Mouse (Mus musculus) stomach, embryonic 14.5 days (tissue): ENCODE measurements around the gene Retreg3. TPM values are rescaled to one million over a fixed set of nuclear protein-coding genes. Genes with fewer than 3 reads are reported as not detected.

Experiments used
- ATAC-seq: fragments of 200-750 bp; cut with Nextera tagmentation; 2 replicates; pipeline ENCODE4 v1.8.0; 2017; ENCODE audit warnings: low read depth, moderate TSS enrichment; ENCODE audit not compliant: insufficient number of reproducible peaks, insufficient read depth, low FRiP score
- H3K27ac ChIP-seq: fragments of 300-500 bp; sonication (generic); 2 replicates; pipeline ENCODE4 v1.5.1; 2014; ENCODE audit warnings: mild to moderate bottlenecking, low read length, moderate library complexity, mixed read lengths
- H3K27me3 ChIP-seq: fragments of 300-500 bp; sonication (generic); 2 replicates; pipeline ENCODE4 v1.6.1; 2014; ENCODE audit warnings: low read length, control low read depth, mixed read lengths; ENCODE audit not compliant: control insufficient read depth, insufficient read depth
- H3K36me3 ChIP-seq: fragments of 300-500 bp; sonication (generic); 2 replicates; pipeline ENCODE4 v1.6.1; 2014; ENCODE audit warnings: mild to moderate bottlenecking, control low read depth, low read length, moderate library complexity, mixed read lengths; ENCODE audit not compliant: control insufficient read depth, insufficient read depth
- H3K4me1 ChIP-seq: fragments of 300-500 bp; sonication (generic); 2 replicates; pipeline ENCODE4 v1.6.1; 2014; ENCODE audit warnings: low read length, control low read depth, mixed read lengths; ENCODE audit not compliant: control insufficient read depth, insufficient read depth
- H3K4me2 ChIP-seq: fragments of 300-500 bp; sonication (generic); replicated peaks from 2 replicates; pipeline ENCODE4 v1.6.1; 2014; ENCODE audit warnings: low read depth, low read length, control low read depth
- H3K4me3 ChIP-seq: fragments of 300-500 bp; sonication (generic); 2 replicates; pipeline ENCODE4 v1.5.1; 2014; ENCODE audit warnings: low read depth, low read length, control low read depth
- H3K9ac ChIP-seq: fragments of 300-500 bp; sonication (generic); replicated peaks from 2 replicates; pipeline ENCODE4 v1.6.1; 2014; ENCODE audit warnings: low read depth, mild to moderate bottlenecking, control low read depth, low read length, moderate library complexity, mixed read lengths
- H3K9me3 ChIP-seq: fragments of 300-500 bp; sonication (generic); 2 replicates; pipeline ENCODE4 v1.6.1; 2016; ENCODE audit warnings: low read depth, low read length, control low read depth; ENCODE audit not compliant: control insufficient read depth
- WGBS: fragments of 180-500 bp; shearing (Covaris S2); extraction: QIAGEN DNeasy Blood & Tissue Kit; methylation state at CpG from one replicate; pipeline ENCODE4 v1.1.7; 2014; 5-methylcytosine and 5-hydroxymethylcytosine counted together
- polyA plus RNA-seq: library from polyadenylated mRNA; unstranded; fragments of >200 nt; fragmentation: Nextera tagmentation; extraction: Ambion mirVana; gene quantifications from 2 replicates; pipeline ENCODE4 v1.2.1, GENCODE M21; 2014

Gene Retreg3
- polyA plus RNA-seq, 1 experiment from 2014 or later, result 8.0 TPM

DNA sequence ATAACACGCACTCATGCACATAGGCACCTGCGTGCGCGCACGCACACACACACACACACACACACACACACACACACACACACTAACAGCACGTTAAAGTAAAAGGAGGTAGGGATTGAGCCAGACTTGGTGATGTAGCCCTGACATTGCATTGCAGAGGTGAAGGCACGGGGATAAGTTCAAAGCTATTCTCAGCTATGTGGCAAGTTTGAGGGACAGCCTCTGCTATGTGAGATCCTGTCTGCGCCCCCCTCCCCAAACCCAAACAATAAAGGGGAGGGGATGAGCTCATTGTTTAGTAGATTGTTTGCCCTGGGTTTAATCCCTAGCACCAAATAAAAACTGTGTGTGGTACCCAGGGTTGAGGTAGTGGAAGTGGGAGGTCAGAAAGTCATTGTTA lies 21.4 kb upstream of the Retreg3 start:
- Histone ChIP-seq H3K4me3 (no peak overlapping the region), H3K27me3 (no peaks in the 10 kb centered on the region), H3K9ac (no peak overlapping the region), H3K4me2 (no peak overlapping the region), H3K27ac (no peak overlapping the region), H3K4me1 (peaks cover 3% of the 10 kb centered on the region; the same call in 1 of the 2 replicates), H3K9me3 (no peaks in the 10 kb centered on the region), H3K36me3 (no peaks in the 10 kb centered on the region)
- WGBS, result 86% methylated on average over 8 of the region's 8 CpGs
- ATAC-seq, result no peak

DNA sequence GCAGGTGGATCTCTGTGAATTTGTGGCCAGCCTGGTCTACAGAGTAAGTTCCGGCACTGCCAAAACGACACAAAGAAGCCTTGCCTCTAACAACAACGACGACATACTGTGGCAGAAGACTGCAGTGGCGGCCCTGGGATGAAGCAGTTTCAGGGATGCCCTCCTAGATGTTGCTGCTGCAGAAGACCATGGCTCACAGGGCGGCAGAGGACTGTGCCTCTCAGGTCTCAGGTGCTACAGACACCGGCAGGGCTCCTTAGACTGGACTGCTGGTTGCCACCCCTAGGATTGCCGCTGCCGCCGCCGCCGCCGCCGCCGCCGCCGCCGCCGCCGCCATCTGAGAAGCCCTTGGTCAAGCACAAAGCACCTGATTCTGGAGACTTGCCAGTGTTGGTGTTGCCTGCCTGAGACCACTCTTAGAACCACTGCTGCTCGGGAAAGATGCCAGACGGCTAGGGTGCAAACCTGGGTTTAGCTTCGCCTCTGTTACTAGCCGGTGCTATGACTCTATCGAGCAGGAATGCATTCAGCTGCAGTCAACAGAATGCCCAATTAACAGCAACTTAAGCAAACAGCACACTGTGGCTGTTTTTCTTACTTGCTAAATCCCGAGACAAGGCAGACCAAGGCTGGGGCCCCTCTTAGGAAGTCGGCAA lies 20.6 kb upstream of the Retreg3 start:
- Histone ChIP-seq H3K9me3 (no peaks in the 10 kb centered on the region), H3K4me2 (peak overlapping the region; percentile 29), H3K4me1 (peaks cover 3% of the 10 kb centered on the region; the same call in 1 of the 2 replicates), H3K27me3 (no peaks in the 10 kb centered on the region), H3K9ac (no peak overlapping the region; the same call in 1 of the 2 replicates), H3K4me3 (peak overlapping the region; percentile 18; the same call in 1 of the 2 replicates), H3K36me3 (no peaks in the 10 kb centered on the region), H3K27ac (no peak overlapping the region)
- 33% methylated on average over 27 of the region's 27 CpGs for WGBS
- ATAC-seq, result no peak; the same call in 1 of the 2 replicates

DNA sequence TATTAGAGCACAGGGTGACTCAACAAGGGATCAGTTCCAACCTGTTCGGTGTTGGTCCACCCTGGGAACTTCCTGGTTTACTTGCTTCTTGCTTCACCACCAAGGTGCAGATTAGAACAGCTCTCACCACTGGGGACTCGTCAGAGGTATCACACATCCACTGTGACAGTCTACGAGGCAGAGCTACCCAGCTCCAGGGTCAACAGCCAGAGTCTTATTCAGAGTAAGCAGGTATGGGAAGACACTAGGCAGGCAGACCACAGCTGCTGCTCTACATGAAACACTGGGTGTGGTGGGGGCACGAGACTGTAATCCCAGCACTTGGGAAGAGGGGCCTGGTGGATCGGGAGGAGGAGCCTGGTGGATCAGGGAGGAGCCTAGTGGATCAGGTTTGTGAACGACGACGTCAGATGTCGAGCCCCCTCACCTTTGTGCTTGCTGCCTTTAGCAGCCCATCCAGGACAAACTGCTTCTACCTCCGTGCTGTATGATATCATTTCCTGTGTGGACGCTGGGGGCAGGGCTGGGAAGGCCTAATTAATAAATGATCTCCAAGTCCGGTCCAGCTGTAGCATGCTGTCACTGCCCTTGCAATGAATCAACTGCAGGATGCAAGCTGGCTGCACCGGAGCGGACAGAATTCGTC lies 19.0 kb upstream of the Retreg3 start:
- WGBS, result 15% methylated on average over 15 of the region's 15 CpGs
- 0 out of 2 replicates have a peak overlapping the region, but pooled peaks have one; percentile 1 for H3K4me3 ChIP-seq

DNA sequence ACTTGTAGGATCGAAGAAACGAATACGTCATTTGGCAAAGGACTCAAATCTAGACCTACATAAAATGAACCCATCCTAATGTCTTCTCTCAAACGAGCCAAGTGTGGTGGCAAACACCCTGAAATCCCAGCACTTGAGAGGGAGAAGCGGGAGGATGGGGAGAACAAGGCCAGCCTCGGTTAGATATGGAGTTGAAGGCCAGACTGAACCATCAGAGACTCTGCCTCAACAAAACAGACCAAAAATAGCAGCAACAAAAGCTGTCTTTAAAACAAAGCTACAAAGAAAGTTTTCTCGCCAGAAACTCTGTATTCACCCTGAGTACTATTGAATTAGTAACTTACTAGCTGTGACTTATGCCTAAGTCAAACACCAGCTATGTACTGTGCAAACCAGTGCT lies 17.3 kb upstream of the Retreg3 start:
- Histone ChIP-seq H3K27me3 (no peaks in the 10 kb centered on the region), H3K9ac (no peak overlapping the region), H3K9me3 (no peaks in the 10 kb centered on the region), H3K4me2 (no peak overlapping the region), H3K4me3 (no peak overlapping the region), H3K4me1 (peaks cover 3% of the 10 kb centered on the region; the same call in 1 of the 2 replicates), H3K27ac (peak overlapping the region; percentile 28; the same call in 1 of the 2 replicates), H3K36me3 (no peaks in the 10 kb centered on the region)
- WGBS, result 67% methylated on average over 7 of the region's 7 CpGs
- no peak for ATAC-seq

More for the DNA sequence above, 19.0 kb upstream of the Retreg3 start:
- no peaks in the 10 kb centered on the region for H3K36me3 ChIP-seq
- H3K9me3 ChIP-seq, result no peaks in the 10 kb centered on the region
- H3K27me3 ChIP-seq, result no peaks in the 10 kb centered on the region
- peaks cover 3% of the 10 kb centered on the region; the same call in 1 of the 2 replicates for H3K4me1 ChIP-seq
- peak; percentile 64 for ATAC-seq
- H3K27ac ChIP-seq, result peak overlapping the region; percentile 22; the same call in 1 of the 2 replicates
- no peak overlapping the region for H3K9ac ChIP-seq
- H3K4me2 ChIP-seq, result peak overlapping the region; percentile 30

DNA sequence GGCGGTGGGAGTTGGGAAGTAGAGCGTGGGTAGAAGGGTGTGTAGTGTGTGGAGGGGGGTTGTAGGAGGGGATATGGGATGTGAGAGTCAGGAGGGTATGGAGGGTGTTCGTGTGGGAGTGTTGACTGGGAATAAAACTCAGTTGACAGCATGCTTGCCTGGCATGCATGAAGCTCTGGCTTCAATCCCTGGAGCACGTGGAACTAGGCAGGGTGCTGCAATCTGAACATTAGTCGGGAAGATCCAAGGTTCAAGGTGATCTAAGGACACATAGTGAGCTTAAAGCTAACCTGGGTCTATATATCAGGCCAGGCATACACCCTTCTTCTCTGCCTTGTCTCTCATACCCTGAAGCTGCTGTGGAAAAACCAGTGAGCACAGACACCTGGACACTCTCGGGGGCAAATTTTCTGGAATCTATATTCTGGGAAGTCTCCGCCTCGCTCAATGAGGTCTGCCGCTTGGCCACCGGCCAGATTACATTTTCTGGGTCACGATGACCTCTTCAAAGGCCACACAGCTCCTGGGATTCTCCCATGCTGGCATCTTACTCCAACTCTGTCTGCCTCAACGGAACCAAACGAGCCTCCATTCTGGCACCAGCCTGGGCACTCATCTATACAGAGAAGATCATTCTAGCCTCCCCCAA lies 14.6 kb upstream of the Retreg3 start:
- Histone ChIP-seq H3K27me3 (no peaks in the 10 kb centered on the region), H3K4me2 (no peak overlapping the region), H3K36me3 (no peaks in the 10 kb centered on the region), H3K9ac (no peak overlapping the region), H3K27ac (no peak overlapping the region), H3K4me1 (peaks cover 8% of the 10 kb centered on the region), H3K9me3 (no peaks in the 10 kb centered on the region), H3K4me3 (no peak overlapping the region)
- WGBS, result 77% methylated on average over 13 of the region's 13 CpGs
- ATAC-seq, result no peak

DNA sequence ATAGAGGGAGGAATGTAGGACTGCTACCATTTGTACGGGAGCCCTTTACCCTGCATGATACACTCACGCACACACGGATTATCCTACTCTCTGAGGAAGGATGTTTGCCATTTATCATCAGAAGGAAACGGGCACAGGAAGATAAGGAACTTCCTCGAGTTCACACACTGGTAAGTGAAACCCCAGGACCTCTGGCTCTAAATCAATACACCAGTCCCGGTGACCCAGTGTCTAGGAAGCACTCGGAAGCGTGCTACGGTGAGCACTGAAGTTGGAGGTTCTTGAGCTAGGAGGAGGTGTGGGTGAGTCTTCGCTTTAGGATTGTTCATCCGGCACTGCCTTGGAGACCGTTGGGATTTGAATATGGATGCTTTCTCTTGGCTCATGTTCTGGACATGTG lies 13.3 kb upstream of the Retreg3 start:
- 51% methylated on average over 12 of the region's 12 CpGs for WGBS
- Histone ChIP-seq H3K4me2 (no peak overlapping the region), H3K36me3 (no peaks in the 10 kb centered on the region), H3K27ac (no peak overlapping the region), H3K4me1 (peaks cover 5% of the 10 kb centered on the region; the same call in 1 of the 2 replicates), H3K9me3 (no peaks in the 10 kb centered on the region), H3K9ac (no peak overlapping the region), H3K4me3 (no peak overlapping the region), H3K27me3 (no peaks in the 10 kb centered on the region)
- ATAC-seq, result no peak

DNA sequence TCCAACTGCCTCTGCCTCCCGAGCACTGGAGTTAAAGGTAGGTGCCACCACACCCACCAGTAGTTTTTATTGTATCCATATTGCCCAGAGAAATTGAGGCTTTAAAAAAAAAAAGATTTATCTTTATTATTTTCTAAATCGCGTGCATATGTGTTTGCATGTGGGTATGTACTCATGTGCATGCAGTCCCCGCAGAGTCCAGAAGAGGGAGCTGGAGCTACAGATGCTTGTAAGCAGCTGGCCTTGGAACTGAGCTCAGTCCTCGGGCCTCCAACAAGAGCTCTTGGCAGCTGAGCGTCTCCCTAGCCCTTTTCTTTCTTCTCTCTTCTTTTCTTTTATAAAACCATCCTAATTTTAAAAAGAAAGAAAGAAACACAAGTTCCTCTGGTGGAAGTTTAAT lies 12.0 kb upstream of the Retreg3 start:
- H3K27me3 ChIP-seq, result no peaks in the 10 kb centered on the region
- no peak overlapping the region for H3K4me2 ChIP-seq
- H3K27ac ChIP-seq, result no peak overlapping the region
- WGBS, result 92% methylated on average over 6 of the region's 6 CpGs
- no peak overlapping the region for H3K4me3 ChIP-seq
- no peaks in the 10 kb centered on the region for H3K9me3 ChIP-seq
- peaks cover under 1% of the 10 kb centered on the region; the same call in 1 of the 2 replicates for H3K36me3 ChIP-seq
- peaks cover 5% of the 10 kb centered on the region; the same call in 1 of the 2 replicates for H3K4me1 ChIP-seq
- H3K9ac ChIP-seq, result no peak overlapping the region
- no peak for ATAC-seq

DNA sequence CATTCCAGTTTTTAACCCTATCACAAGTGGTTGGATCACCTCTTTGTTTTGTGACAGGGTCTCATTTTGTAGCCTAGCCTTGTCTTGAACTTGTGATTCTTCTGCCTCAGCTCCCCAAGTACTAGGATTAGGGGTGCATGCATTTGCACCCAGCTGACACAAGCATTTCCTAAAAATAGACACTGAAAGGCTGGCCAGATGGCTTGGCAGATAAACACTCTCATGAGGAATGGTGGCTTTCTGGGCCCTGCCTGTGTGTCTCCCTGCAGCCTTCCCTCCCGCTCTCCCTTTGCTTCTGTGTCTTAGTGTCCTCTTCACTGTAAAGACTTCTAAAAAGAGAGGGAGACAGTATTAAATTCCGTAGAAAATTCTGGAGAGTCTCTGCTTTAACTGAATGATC lies 11.5 kb upstream of the Retreg3 start:
- Histone ChIP-seq H3K4me3 (no peak overlapping the region), H3K9me3 (no peaks in the 10 kb centered on the region), H3K36me3 (peaks cover 5% of the 10 kb centered on the region; the same call in 1 of the 2 replicates), H3K4me2 (no peak overlapping the region), H3K4me1 (peaks cover 5% of the 10 kb centered on the region; the same call in 1 of the 2 replicates), H3K27me3 (no peaks in the 10 kb centered on the region), H3K27ac (no peak overlapping the region), H3K9ac (no peak overlapping the region)
- 83% methylated on average over 2 of the region's 2 CpGs for WGBS
- no peak for ATAC-seq
